Mouse (Mus musculus) urinary bladder, adult 2 months (tissue): ENCODE measurements around the gene Mrpl23. TPM values are rescaled to one million over a fixed set of nuclear protein-coding genes. Genes with fewer than 3 reads are reported as not detected.

Experiments
- DNase-seq: peaks from one replicate; pipeline ENCODE4 v3.0.0; 2022; ENCODE audit warnings: low spot score
- polyA plus RNA-seq: library from polyadenylated mRNA; depleted of rRNA; stranded (reverse); fragments of >200 nt; gene quantifications from 2 replicates; pipeline ENCODE4 v1.2.3, GENCODE M21; 2012; rRNA removed

Mrpl23 gene
- polyA plus RNA-seq, 1 experiment: 102 TPM

DNA sequence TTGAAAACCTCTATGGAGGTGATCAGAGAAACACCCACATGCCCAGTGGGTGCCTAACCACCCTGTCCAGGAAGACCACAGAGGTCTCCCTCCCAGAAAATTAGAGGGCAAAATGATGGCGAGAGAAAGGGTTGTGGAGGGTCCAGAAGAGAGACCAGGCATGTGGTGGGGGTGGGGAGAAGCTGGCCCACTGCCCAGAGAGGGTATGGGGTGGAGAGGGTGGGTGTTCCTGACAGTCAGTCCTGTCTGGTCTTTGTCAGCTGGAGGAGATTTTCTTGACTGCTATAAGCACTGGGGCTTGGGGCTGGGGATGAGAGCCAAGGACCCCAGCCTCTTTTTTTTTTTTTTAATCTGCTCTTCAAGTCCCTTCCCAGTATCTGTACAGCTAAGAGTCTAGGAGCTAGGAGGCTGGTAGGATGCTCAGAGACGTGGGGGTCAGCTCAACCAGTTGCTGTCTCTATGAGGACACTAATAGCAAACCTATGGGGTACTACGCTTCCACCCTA, 41.7 kb downstream of the Mrpl23 start:
- DNase-seq: no peak

- DNase-seq: no peak
These were observed 42.4 kb downstream of the Mrpl23 start for GRCm38 (mm10) chr7:142574826-142575351.

- DNase-seq: no peak
These were observed 43.0 kb downstream of the Mrpl23 start for GRCm38 (mm10) chr7:142575491-142575890.

DNA sequence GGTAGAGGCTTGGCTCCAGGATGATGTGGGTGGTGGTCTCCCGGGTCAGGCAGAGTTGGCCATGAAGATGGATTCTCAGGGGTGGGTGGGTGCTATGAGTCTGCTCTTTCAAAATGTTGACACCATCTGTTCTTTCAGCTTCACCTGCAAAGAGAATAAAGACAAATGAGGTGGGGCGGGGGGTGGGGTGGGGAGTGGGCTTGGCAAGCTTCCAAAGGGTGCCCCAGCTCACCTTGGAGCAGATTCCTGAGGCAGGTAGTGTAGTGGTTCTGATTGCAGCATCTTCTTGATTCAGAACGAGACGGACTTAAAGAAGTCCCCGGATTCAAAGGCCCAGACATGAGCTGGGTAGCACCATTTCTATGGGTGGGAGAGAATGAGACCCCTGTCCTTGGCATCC, 43.5 kb downstream of the Mrpl23 start:
- no peak for DNase-seq

DNA sequence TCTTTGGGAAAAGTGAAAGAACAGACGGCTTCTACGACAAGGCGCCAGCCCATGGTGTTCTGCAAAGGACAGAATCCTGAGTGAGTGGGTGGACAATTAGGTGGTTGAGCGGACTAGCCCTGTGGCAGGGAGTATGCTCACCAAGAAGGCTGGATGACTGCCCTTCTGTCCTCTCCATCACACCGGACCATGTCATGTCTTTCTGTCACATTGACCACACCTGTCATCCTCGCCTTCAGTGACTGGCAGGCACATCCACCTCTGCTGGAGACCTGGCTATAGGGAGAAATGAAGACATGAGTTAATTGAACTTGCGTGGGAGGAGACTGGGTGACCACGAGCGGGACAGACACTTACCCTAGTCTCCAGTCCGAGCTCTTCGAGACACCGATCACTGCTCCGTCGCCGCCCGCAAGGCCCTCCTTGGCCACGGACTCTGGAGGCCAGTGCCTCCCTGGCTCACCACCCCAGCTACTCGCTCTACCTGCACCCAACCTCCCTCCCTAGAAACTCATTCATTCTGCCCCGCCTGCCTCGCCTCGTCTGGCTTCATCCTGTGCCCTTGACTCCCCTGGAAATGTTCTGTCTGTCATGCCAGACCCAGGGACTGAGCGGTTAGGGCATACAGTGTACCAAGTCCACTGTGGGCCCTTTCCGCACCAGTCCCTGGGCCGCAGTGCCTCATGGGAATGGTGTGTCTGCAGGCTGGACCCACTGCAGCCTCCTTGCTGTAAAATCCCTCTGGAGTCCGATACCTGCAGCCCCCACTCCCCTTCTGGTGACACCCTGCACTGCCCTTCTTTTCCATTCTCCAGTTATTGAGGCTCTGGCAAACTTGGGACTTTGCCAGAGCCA, 44.2 kb downstream of the Mrpl23 start:
- no peak for DNase-seq

GRCm38 (mm10) chr7:142577806-142578423, 45.4 kb downstream of the Mrpl23 start:
- no peak for DNase-seq

DNA sequence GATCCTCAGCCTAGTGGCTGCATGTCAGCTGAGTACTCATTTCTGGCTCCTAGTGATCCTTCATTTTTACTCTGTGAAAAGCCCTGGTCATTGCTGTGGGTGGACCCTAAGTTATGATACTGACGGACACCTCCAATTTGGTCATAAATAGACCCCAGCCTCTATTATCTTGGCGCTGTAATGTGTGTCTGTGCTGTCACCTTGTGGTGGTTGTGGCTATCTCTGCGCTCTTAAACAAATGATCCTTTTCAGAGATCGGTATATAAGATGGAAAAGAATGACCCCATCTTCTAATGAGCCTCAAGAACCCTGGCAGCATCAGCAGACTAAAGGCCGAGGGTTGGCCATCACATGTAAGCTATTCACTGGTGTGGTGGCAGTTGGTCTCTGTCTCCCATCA, 46.6 kb downstream of the Mrpl23 start:
- DNase-seq: no peak

- peak; percentile 32 for DNase-seq
These were observed 47.8 kb downstream of the Mrpl23 start for GRCm38 (mm10) chr7:142580121-142580879.

- DNase-seq: no peak
These were observed 48.7 kb downstream of the Mrpl23 start for GRCm38 (mm10) chr7:142581186-142581585.

GRCm38 (mm10) chr7:142581656-142582228, 49.3 kb downstream of the Mrpl23 start:
- DNase-seq: no peak

DNA sequence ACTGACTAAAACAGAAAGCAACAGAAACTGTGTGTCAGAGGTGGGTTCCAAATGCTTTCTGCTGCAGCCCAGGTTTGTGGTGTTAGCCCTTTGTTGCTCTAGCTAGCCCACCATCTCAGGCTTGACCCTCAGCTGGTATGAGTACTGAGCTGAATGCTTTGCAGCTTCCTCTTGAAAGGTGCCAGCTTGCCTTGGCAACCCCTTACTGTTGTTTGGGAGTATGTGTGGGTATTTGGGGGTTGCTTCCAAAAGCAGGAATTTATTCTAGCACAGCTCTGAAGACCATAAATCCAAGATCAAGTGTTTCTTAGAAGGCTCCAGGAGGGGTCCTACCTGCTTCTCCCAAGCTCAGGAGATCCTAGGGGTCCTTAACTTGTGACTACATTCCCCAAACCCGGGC, 52.4 kb downstream of the Mrpl23 start:
- DNase-seq: no peak

- DNase-seq: no peak
These were observed 53.4 kb downstream of the Mrpl23 start for GRCm38 (mm10) chr7:142585890-142586289.

- no peak for DNase-seq
These were observed 55.9 kb downstream of the Mrpl23 start for GRCm38 (mm10) chr7:142588282-142588941.

Other genes with a start within 250 kb of the Mrpl23 start
- gene Krtap5-1, start 235.6 kb upstream of the Mrpl23 start, polyA plus RNA-seq: not detected in 2 replicates
- gene Krtap5-4, start 229.1 kb upstream of the Mrpl23 start, polyA plus RNA-seq: not detected in 2 replicates
- 35.2 and 36.2 TPM in 2 replicates for gene Ifitm10, start 158.9 kb upstream of the Mrpl23 start, polyA plus RNA-seq
- 2.0 and 2.2 TPM in 2 replicates for gene Gm49369, start 150.0 kb upstream of the Mrpl23 start, polyA plus RNA-seq
- 836 and 938 TPM in 2 replicates for gene Ctsd, start 144.6 kb upstream of the Mrpl23 start, polyA plus RNA-seq
- 316 and 420 TPM in 2 replicates for gene Syt8, start 97.8 kb upstream of the Mrpl23 start, polyA plus RNA-seq
- gene Tnni2, start 90.9 kb upstream of the Mrpl23 start, polyA plus RNA-seq: 39.4 and 48.2 TPM in 2 replicates
- 379 and 420 TPM in 2 replicates for gene Lsp1, start 71.9 kb upstream of the Mrpl23 start, polyA plus RNA-seq
- gene Tnnt3, start 33.9 kb upstream of the Mrpl23 start, polyA plus RNA-seq: 74.3 and 79.9 TPM in 2 replicates
- gene Igf2, start 134.1 kb downstream of the Mrpl23 start, polyA plus RNA-seq: 11.9 and 21.9 TPM in 2 replicates
- gene Gm49394, start 137.3 kb downstream of the Mrpl23 start, polyA plus RNA-seq: not detected in 2 replicates
- gene Ins2, start 210.7 kb downstream of the Mrpl23 start, polyA plus RNA-seq: not detected in 2 replicates